Mouse (Mus musculus) erythroblast, embryonic 14.5 days (primary cell): ENCODE measurements around the gene Thbs4.

Source experiments
- GATA1 ChIP-seq: IDR thresholded peaks from 2 replicates; pipeline ENCODE4 v1.6.1; 2012; ENCODE audit warnings: low read length, inconsistent platforms, mixed read lengths
- TAL1 ChIP-seq: IDR thresholded peaks from 3 replicates; pipeline ENCODE4 v1.6.1; 2012; ENCODE audit warnings: low read length, inconsistent platforms, mixed read lengths

DNA sequence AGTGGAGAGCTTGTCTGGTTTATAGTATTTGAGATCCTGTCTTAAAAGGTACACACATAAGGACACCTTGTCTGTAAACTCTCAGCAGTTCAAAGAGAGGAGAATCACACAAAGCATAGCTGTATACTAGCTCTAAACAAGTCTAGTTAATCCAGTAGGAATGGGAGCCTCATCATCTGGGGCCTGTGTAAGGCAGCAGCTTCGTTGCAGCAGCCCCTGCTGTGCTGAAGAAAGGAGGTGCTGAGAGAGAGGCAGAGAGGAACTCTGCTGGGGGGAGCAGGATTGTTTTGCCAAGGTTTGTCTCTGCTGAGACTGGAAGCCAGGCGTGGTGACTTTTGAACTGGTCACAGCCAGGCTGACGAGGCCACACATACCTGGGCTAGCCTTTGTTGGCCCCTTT, 85.1 kb downstream of the Thbs4 start:
- TF ChIP-seq GATA1 (no peak), TAL1 (no peak)
